Mouse (Mus musculus): Measurements from ENCODE around the gene Itpr3. TPM values are rescaled to one million over a fixed set of nuclear protein-coding genes. Genes with fewer than 3 reads are reported as not detected.

Gene Itpr3
- 37.1 and 51.3 TPM in 2 replicates for polyA plus RNA-seq (2012; rRNA removed; ENCODE audit: low replicate concordance)

DNA sequence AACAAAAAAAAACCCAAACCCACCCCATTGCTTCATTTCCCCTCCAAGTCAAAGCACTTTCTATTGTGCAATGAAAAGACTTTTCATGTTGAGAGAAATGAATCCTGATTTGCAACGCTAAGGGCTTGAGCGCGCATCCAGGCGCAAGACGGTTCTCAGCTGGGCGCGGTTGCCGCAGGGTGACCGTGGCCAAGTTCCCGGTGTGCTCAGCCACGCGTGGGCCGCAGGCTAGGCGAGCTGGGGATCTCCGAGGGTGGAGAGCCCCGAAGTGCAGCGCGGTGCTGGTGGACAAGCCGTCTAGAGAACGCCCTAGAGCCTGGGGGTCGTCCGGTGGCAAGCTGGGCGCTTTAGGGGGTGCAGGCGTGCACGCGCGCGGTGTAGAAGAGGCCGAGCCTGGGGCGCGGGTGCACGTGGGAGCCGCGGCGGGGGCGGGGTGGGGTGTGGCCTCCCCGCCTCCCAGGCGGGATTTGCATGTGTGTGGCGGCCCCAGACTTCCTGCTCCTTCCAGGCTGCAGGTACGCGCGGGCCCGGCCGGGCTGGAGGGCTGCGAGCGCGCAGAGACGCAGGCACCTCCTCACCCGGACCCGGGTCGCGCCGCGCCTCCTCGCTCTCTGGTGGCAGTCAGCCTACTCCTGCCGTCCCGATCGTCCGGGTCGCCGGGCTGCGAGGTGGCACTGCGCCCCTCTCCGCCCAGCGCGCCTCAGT, at the start of gene Itpr3:
Gene Itpr3 (plus strand): TSS at position 493 of the 705 bp plus-strand sequence.

DNA sequence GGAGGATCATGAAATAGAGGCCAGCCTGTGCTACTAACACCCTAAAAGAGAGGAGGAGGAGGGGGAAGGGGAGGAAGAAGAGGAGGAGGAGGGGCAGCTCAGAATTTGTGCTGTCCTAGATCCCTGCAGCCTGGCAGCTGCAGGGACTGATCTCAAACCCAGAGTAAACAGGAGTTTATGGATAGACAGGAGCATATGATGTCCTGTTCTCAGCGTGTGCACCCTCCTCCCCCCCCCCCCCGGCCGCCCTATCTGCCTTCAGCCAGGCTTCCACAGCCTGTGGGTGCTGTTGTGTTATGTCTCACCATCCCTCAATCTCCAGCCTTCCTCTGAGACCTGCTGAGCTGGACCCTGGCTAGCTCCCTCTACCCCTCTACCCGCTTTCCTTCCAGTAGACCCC, 28.2 kb upstream of the Itpr3 start, which contains the start of gene Bak1:
Gene Bak1 (minus strand): TSS at position 101 of the 400 bp plus-strand sequence.

DNA sequence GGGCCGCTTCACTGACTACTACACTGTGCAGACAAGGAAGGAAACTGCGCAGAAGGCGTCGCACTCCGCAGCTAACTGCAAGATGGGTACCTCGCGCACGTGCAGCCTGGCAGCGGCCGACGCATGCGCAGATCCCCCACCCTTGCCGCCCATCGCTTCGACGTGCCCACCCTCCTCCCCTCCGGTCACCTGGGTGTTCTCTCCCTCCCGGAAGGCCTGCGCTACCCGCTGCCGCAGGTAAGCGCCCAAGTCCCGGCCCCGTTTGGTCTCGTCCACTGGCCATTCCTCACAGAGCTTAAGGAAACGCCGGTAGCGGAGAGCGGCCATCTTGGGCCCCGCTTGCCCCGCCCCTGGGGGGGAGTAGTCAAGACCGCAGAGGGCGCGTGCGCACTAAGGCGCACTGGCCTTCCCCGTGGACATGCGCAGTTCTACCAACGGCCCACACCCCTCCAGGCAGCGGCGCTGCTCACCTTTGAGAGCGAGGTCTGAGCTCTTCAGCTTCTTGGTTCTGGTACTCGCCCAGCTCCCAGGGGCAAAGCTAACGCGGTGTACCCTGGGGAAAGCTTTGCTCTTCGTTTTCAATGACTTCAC, 76.5 kb downstream of the Itpr3 start, which contains the start of gene Uqcc2:
Gene Uqcc2 (minus strand): TSS at position 366 of the 591 bp plus-strand sequence.

DNA sequence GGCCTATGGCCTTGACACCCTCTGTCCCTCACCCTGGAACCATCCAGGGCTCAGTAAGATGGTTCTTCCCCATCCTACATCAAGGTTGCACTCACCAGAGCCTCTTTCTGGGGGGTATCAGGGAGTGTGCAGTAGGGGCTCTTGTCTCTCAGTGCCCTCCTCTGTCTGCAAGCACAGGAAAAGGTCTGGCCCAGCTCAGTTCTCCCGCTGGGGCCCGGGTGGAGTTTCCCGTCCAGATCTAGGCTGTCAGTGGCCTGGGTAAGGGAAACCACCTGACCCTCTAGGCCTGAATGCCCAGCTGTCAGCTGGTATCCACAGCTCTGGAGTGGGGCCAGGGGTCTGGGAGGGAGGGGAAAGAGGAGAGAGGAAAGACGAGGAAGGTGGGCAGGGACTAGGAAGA, 110.4 kb downstream of the Itpr3 start, which contains the start of gene Ip6k3:
Gene Ip6k3 (minus strand): TSS at position 251 of the 400 bp plus-strand sequence.

Other genes starting within 250 kb of the Itpr3 start
- gene Nkx2-5, start 212.3 kb upstream of the Itpr3 start, polyA plus RNA-seq (2012; rRNA removed; ENCODE audit: low replicate concordance): 5.3 TPM in 1 of 2 replicates, not detected in the other
- gene Kifc5b, start 140.2 kb upstream of the Itpr3 start, polyA plus RNA-seq (2012; rRNA removed; ENCODE audit: low replicate concordance): 3.5 and 4.5 TPM in 2 replicates
- 83.9 and 132 TPM in 2 replicates for gene Phf1, start 124.3 kb upstream of the Itpr3 start, polyA plus RNA-seq (2012; rRNA removed; ENCODE audit: low replicate concordance)
- 239 and 257 TPM in 2 replicates for gene Cuta, start 117.7 kb upstream of the Itpr3 start, polyA plus RNA-seq (2012; rRNA removed; ENCODE audit: low replicate concordance)
- gene Syngap1, start 116.1 kb upstream of the Itpr3 start, polyA plus RNA-seq (2012; rRNA removed; ENCODE audit: low replicate concordance): 9.3 and 11.2 TPM in 2 replicates
- 6.3 and 10.8 TPM in 2 replicates for gene Zbtb9, start 84.1 kb upstream of the Itpr3 start, polyA plus RNA-seq (2012; rRNA removed; ENCODE audit: low replicate concordance)
- 196 and 361 TPM in 2 replicates for gene Bak1, start 28.3 kb upstream of the Itpr3 start, polyA plus RNA-seq (2012; rRNA removed; ENCODE audit: low replicate concordance)
- 63.1 and 115 TPM in 2 replicates for gene Uqcc2, start 76.6 kb downstream of the Itpr3 start, polyA plus RNA-seq (2012; rRNA removed; ENCODE audit: low replicate concordance)
- 0.04 and 0.05 TPM in 2 replicates for gene Ip6k3, start 110.5 kb downstream of the Itpr3 start, polyA plus RNA-seq (2012; rRNA removed; ENCODE audit: low replicate concordance)
- 60.0 and 89.1 TPM in 2 replicates for gene Lemd2, start 147.2 kb downstream of the Itpr3 start, polyA plus RNA-seq (2012; rRNA removed; ENCODE audit: low replicate concordance)